Mouse (Mus musculus) liver, postnatal 0 days (tissue): ENCODE measurements at regions not wholly inside any gene's neighbourhood (a gene's known extent, or its start where the extent isn't known, plus 50 kb on each side); places are given as distances from the start of the nearest gene placed in this dataset.

Experiments used
- ATAC-seq: fragments of 200-750 bp; cut with Nextera tagmentation; 2 replicates; pipeline ENCODE4 v1.8.0; 2017; ENCODE audit warnings: mild to moderate bottlenecking, moderate library complexity
- DNase-seq: peaks from one replicate; pipeline ENCODE4 v3.0.0-alpha.2; 2016
- H3K27ac ChIP-seq: fragments of 300-500 bp; sonication (generic); 2 replicates; pipeline ENCODE4 v1.5.1; 2014; ENCODE audit warnings: antibody characterized with exemption, moderate library complexity, mild to moderate bottlenecking, low read depth
- H3K27me3 ChIP-seq: fragments of 300-500 bp; sonication (generic); 2 replicates; pipeline ENCODE4 v1.6.1; 2014; ENCODE audit warnings: low read length, control low read depth, mixed read lengths; ENCODE audit not compliant: insufficient read depth
- H3K36me3 ChIP-seq: fragments of 300-500 bp; sonication (generic); replicated peaks from 2 replicates; pipeline ENCODE4 v1.6.1; 2014; ENCODE audit warnings: mild to moderate bottlenecking, control low read depth, low read length, moderate library complexity, mixed read lengths; ENCODE audit not compliant: insufficient read depth
- H3K4me1 ChIP-seq: fragments of 300-500 bp; sonication (generic); 2 replicates; pipeline ENCODE4 v1.6.1; 2014; ENCODE audit warnings: antibody characterized with exemption, mild to moderate bottlenecking, control low read depth; ENCODE audit not compliant: insufficient read depth
- H3K4me2 ChIP-seq: fragments of 300-500 bp; sonication (generic); 2 replicates; pipeline ENCODE4 v1.6.1; 2014; ENCODE audit warnings: low read depth, mild to moderate bottlenecking, low read length, moderate library complexity, mixed read lengths
- H3K4me3 ChIP-seq: fragments of 300-500 bp; sonication (generic); 2 replicates; pipeline ENCODE4 v1.5.1; 2014; ENCODE audit warnings: low read depth, low read length
- H3K9ac ChIP-seq: fragments of 300-500 bp; sonication (generic); replicated peaks from 2 replicates; pipeline ENCODE4 v1.6.1; 2014; ENCODE audit warnings: mild to moderate bottlenecking, moderate library complexity
- H3K9me3 ChIP-seq: fragments of 300-500 bp; sonication (generic); 2 replicates; pipeline ENCODE4 v1.6.1; 2016; ENCODE audit warnings: mild to moderate bottlenecking, control low read depth, low read length, mixed read lengths
- CTCF ChIP-seq: sonication (generic); IDR thresholded peaks from 2 replicates; pipeline ENCODE4 v1.5.1; 2016; ENCODE audit warnings: antibody characterized with exemption, low read depth
- EP300 ChIP-seq: IDR thresholded peaks from 2 replicates; pipeline ENCODE4 v1.6.1; 2016; ENCODE audit warnings: antibody characterized with exemption, low read depth, mild to moderate bottlenecking
- WGBS: fragments of 180-500 bp; shearing (Covaris S2); extraction: QIAGEN DNeasy Blood & Tissue Kit; methylation state at CpG from one replicate; pipeline ENCODE4 v1.1.7; 2014; ENCODE audit not compliant: insufficient replicate concordance; 5-methylcytosine and 5-hydroxymethylcytosine counted together

- no peak overlapping the region for H3K4me2 ChIP-seq
- no peak overlapping the region for H3K27ac ChIP-seq
- H3K4me3 ChIP-seq, result no peak overlapping the region
- H3K36me3 ChIP-seq, result no peaks in the 10 kb centered on the region
- H3K4me1 ChIP-seq, result no peaks in the 10 kb centered on the region
- no peaks in the 10 kb centered on the region for H3K9me3 ChIP-seq
- H3K27me3 ChIP-seq, result no peaks in the 10 kb centered on the region
- WGBS, result 78% methylated on average over 7 of the region's 7 CpGs
- TF ChIP-seq CTCF (no peak), EP300 (no peak)
- H3K9ac ChIP-seq, result no peak overlapping the region
- DNase-seq (no peak), ATAC-seq (no peak)
Observed at GRCm38 (mm10) chr1:157797711-157798110, 291.2 kb downstream of the Sec16b start.

DNA sequence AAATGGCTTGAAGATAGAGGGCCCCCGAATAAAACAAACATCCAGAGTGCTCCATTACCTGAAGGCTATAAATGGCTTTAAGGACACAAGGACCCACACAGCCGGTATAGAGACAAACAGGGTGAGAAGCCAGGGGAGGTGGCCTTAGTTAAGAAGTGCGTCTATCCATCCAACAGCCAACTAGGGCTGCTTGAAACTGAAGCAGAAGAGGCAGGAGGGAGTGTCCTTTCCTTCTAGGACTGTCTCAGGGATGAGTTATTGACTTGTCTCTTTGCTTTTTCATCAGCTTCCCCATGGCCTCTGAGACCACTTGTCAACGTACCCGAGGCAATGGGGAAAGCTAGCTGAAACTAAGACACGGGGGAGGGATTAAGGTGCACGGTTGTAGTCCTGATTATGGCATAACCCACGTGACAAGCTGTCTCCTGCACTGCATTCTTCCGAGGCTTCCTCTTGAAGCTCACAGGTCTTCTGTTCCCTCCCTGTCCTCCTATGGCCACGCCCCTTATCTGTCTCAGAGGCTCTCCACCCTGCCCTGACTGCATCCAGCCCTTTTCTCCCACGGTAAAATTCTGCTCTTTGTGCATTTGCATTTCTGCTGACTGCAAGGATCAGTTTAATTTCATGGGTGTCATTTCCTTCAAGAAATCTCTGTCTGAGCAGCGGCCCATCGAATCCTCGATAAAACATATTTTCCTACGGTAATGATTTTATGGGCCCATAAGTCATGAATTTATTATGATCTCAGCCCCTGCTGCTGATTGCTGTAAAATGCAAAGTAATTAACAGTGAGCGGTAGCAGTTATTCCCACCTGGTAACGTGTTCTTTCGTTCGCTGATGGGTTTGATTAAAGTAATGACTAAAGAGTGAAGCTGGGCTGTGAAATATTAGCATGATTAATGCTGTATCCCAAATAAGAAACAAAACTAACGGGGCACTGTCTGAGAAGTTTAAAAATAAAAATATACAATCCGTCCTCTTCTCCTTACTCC is 292.3 kb downstream of the Sec16b start:
- H3K4me3 ChIP-seq, result no peak overlapping the region
- H3K27me3 ChIP-seq, result no peaks in the 10 kb centered on the region
- H3K9me3 ChIP-seq, result no peaks in the 10 kb centered on the region
- ATAC-seq, result no peak
- 66% methylated on average over 21 of the region's 21 CpGs for WGBS
- DNase-seq, result no peak
- no peaks in the 10 kb centered on the region for H3K4me1 ChIP-seq
- H3K36me3 ChIP-seq, result no peaks in the 10 kb centered on the region
- H3K27ac ChIP-seq, result no peak overlapping the region
- no peak overlapping the region for H3K4me2 ChIP-seq
- H3K9ac ChIP-seq, result no peak overlapping the region
- TF ChIP-seq CTCF, result no peak
- no peak for TF ChIP-seq EP300

- ATAC-seq, result no peak
- no peaks in the 10 kb centered on the region for H3K36me3 ChIP-seq
- H3K9ac ChIP-seq, result no peak overlapping the region
- no peak overlapping the region for H3K4me3 ChIP-seq
- WGBS, result 68% methylated on average over 3 of the region's 3 CpGs
- no peaks in the 10 kb centered on the region for H3K9me3 ChIP-seq
- H3K27ac ChIP-seq, result no peak overlapping the region
- no peaks in the 10 kb centered on the region for H3K27me3 ChIP-seq
- TF ChIP-seq EP300, result no peak
- TF ChIP-seq CTCF, result no peak
- no peak overlapping the region for H3K4me2 ChIP-seq
- H3K4me1 ChIP-seq, result no peaks in the 10 kb centered on the region
- no peak for DNase-seq
Observed at GRCm38 (mm10) chr1:157801151-157801550, 294.6 kb downstream of the Sec16b start.

DNA sequence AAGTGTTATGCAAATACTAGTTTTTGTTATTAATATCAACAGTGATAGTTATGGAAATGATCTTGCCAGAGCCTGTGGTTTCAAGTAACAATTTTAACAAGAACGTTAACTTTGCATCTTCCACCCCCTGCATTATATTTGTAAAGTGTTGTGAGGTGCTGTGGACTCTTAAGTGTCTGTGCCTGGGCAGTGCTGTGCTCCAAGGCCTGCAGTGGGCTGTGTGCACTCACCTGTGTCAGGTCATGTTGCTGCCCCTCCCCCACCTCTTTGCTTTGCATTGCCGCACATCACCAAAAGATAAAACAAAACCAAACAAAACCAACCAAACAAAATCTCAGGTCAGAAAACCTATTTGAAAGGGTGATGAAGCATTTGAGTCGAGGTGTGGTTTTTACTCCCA is 297.7 kb downstream of the Sec16b start:
- no peaks in the 10 kb centered on the region for H3K27me3 ChIP-seq
- WGBS, result 64% methylated on average over 3 of the region's 3 CpGs
- no peak overlapping the region for H3K4me3 ChIP-seq
- ATAC-seq (no peak), DNase-seq (no peak)
- no peak overlapping the region for H3K4me2 ChIP-seq
- H3K4me1 ChIP-seq, result no peaks in the 10 kb centered on the region
- no peaks in the 10 kb centered on the region for H3K36me3 ChIP-seq
- no peak overlapping the region for H3K9ac ChIP-seq
- no peak overlapping the region for H3K27ac ChIP-seq
- H3K9me3 ChIP-seq, result no peaks in the 10 kb centered on the region
- TF ChIP-seq CTCF (no peak), EP300 (no peak)

DNA sequence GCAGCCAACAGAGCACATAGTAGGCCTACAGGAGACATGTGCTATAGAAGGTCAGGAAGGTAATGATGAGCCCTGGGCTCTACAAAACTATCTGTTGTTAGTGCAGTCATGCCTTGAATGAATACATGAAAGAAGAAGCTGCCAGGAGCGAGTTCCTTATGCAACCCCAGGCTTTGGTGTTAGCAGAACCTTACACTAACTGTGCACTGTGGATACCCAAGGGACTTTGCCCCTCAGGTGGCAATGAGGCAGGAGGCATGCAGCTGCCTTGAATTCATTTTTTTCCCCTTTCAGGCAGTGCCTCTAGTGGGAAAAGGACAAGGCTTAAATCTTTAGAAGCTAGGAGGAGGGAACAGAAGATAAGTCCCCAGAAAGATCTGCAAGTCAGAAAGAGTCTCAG is 299.8 kb downstream of the Sec16b start:
- Histone ChIP-seq H3K9me3 (no peaks in the 10 kb centered on the region), H3K4me2 (no peak overlapping the region), H3K36me3 (no peaks in the 10 kb centered on the region), H3K4me1 (no peaks in the 10 kb centered on the region), H3K9ac (no peak overlapping the region), H3K27me3 (no peaks in the 10 kb centered on the region), H3K27ac (no peak overlapping the region), H3K4me3 (no peak overlapping the region)
- TF ChIP-seq EP300 (no peak), CTCF (no peak)
- ATAC-seq (no peak), DNase-seq (no peak)
- 71% methylated on average over 1 of the region's 1 CpGs for WGBS

GRCm38 (mm10) chr1:157809674-157810471 is 303.3 kb downstream of the Sec16b start:
- 72% methylated on average over 8 of the region's 8 CpGs for WGBS
- TF ChIP-seq CTCF, result no peak
- no peak for TF ChIP-seq EP300
- no peak overlapping the region for H3K27ac ChIP-seq
- H3K4me3 ChIP-seq, result no peak overlapping the region
- DNase-seq (no peak), ATAC-seq (no peak)
- H3K4me1 ChIP-seq, result no peaks in the 10 kb centered on the region
- no peak overlapping the region for H3K4me2 ChIP-seq
- no peaks in the 10 kb centered on the region for H3K36me3 ChIP-seq
- no peaks in the 10 kb centered on the region for H3K9me3 ChIP-seq
- no peaks in the 10 kb centered on the region for H3K27me3 ChIP-seq
- H3K9ac ChIP-seq, result no peak overlapping the region
